Mouse (Mus musculus): ENCODE results near the gene Fam107a. TPM values are rescaled to one million over a fixed set of nuclear protein-coding genes. Genes with fewer than 3 reads are reported as not detected.

Gene Fam107a
- polyA plus RNA-seq, 1 experiment: 2.1 TPM

GRCm38 (mm10) chr14:8260214-8260613 lies 57.6 kb downstream of the Fam107a start:
- no peak overlapping the region for H3K4me3 ChIP-seq (ENCODE audit: control insufficient read depth, insufficient read depth, low read length)
- no peak for DNase-seq
- H3K4me1 ChIP-seq (replicated peaks; ENCODE audit: control insufficient read depth, insufficient read depth, low read length): peaks cover under 1% of the 10 kb centered on the region
- WGBS: 90% methylated on average over 5 of the region's 5 CpGs
- H3K27ac ChIP-seq (ENCODE audit: control insufficient read depth, insufficient read depth, low read length): no peak overlapping the region
- H3K27me3 ChIP-seq (ENCODE audit: control insufficient read depth, insufficient read depth, low read length): no peaks in the 10 kb centered on the region
- no peaks in the 10 kb centered on the region for H3K36me3 ChIP-seq (ENCODE audit: control insufficient read depth, insufficient read depth, low read length)
- TF ChIP-seq POLR2A (IDR thresholded peaks at IDR 0.05; ENCODE audit: control insufficient read depth, extremely low read depth, insufficient read depth, low read length, poor library complexity) (no peak), CTCF (IDR thresholded peaks at IDR 0.05; ENCODE audit: borderline replicate concordance, control insufficient read depth, extremely low read depth, insufficient read depth, low read length, poor library complexity) (no peak)

GRCm38 (mm10) chr14:8259166-8259565 lies 58.7 kb downstream of the Fam107a start, which contains the start of gene Acox2:
Acox2 (minus strand) TSS chr14:8259353.
- Histone ChIP-seq H3K4me1 (replicated peaks; ENCODE audit: control insufficient read depth, insufficient read depth, low read length) (peaks cover 3% of the 10 kb centered on the region), H3K27ac (ENCODE audit: control insufficient read depth, insufficient read depth, low read length) (no peak within 1 kb of the TSS), H3K36me3 (ENCODE audit: control insufficient read depth, insufficient read depth, low read length) (no peaks in the 10 kb centered on the region), H3K27me3 (ENCODE audit: control insufficient read depth, insufficient read depth, low read length) (no peaks in the 10 kb centered on the region), H3K4me3 (ENCODE audit: control insufficient read depth, insufficient read depth, low read length) (no peak within 1 kb of the TSS)
- TF ChIP-seq POLR2A (IDR thresholded peaks at IDR 0.05; ENCODE audit: control insufficient read depth, extremely low read depth, insufficient read depth, low read length, poor library complexity) (no peak), CTCF (IDR thresholded peaks at IDR 0.05; ENCODE audit: borderline replicate concordance, control insufficient read depth, extremely low read depth, insufficient read depth, low read length, poor library complexity) (no peak)
- DNase-seq: no peak
- WGBS: 90% methylated on average over 3 of the region's 3 CpGs

DNA sequence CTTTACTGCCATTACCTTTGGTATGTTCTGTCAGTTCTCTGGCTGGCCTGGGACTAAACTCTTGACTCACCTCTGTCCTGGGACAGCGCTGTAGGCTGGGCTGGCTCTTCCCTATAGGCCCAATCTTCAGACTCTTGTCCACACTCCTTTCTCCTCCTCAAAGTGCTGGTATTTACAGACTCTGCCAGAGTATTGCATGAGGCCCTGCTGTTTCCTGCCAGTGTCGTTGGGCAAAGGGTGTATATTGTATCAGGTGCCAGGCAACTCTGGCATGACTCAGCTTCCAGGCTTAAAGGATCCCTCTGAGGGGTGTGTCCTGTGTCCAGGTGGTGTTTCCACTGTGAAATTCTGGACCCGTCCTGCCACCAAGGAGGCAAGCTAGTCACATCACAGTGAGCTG lies 59.1 kb downstream of the Fam107a start:
- Histone ChIP-seq H3K27ac (ENCODE audit: control insufficient read depth, insufficient read depth, low read length) (no peak overlapping the region), H3K36me3 (ENCODE audit: control insufficient read depth, insufficient read depth, low read length) (no peaks in the 10 kb centered on the region), H3K27me3 (ENCODE audit: control insufficient read depth, insufficient read depth, low read length) (no peaks in the 10 kb centered on the region), H3K4me1 (replicated peaks; ENCODE audit: control insufficient read depth, insufficient read depth, low read length) (peaks cover 3% of the 10 kb centered on the region), H3K4me3 (ENCODE audit: control insufficient read depth, insufficient read depth, low read length) (no peak overlapping the region)
- no peak for DNase-seq
- 48% methylated on average over 3 of the region's 3 CpGs for WGBS
- TF ChIP-seq POLR2A (IDR thresholded peaks at IDR 0.05; ENCODE audit: control insufficient read depth, extremely low read depth, insufficient read depth, low read length, poor library complexity) (no peak), CTCF (IDR thresholded peaks at IDR 0.05; ENCODE audit: borderline replicate concordance, control insufficient read depth, extremely low read depth, insufficient read depth, low read length, poor library complexity) (no peak)

DNA sequence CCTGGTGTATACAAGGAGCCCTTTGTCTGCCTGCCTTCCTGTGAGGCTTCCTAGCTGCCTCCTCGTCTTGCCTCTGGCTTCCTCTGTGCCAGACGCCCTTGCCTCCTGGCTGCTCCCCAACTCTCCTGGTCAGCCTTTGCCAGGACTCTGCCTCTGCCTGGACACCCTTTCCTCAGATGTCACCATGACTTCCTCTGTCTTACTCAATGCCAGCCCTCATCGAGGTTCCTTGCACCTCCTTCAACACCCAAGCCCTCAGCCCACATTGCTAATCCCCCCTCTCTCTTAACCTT lies 59.5 kb downstream of the Fam107a start:
- H3K4me3 ChIP-seq (ENCODE audit: control insufficient read depth, insufficient read depth, low read length): no peak overlapping the region
- no peak for DNase-seq
- no peaks in the 10 kb centered on the region for H3K36me3 ChIP-seq (ENCODE audit: control insufficient read depth, insufficient read depth, low read length)

GRCm38 (mm10) chr14:8257521-8258334 lies 60.1 kb downstream of the Fam107a start:
- no peak overlapping the region for H3K4me3 ChIP-seq (ENCODE audit: control insufficient read depth, insufficient read depth, low read length)
- WGBS: 87% methylated on average over 7 of the region's 7 CpGs
- no peak for TF ChIP-seq POLR2A (IDR thresholded peaks at IDR 0.05; ENCODE audit: control insufficient read depth, extremely low read depth, insufficient read depth, low read length, poor library complexity)
- no peak for TF ChIP-seq CTCF (IDR thresholded peaks at IDR 0.05; ENCODE audit: borderline replicate concordance, control insufficient read depth, extremely low read depth, insufficient read depth, low read length, poor library complexity)
- no peaks in the 10 kb centered on the region for H3K27me3 ChIP-seq (ENCODE audit: control insufficient read depth, insufficient read depth, low read length)
- H3K36me3 ChIP-seq (ENCODE audit: control insufficient read depth, insufficient read depth, low read length): no peaks in the 10 kb centered on the region
- no peak for DNase-seq
- H3K4me1 ChIP-seq (replicated peaks; ENCODE audit: control insufficient read depth, insufficient read depth, low read length): peaks cover 3% of the 10 kb centered on the region
- no peak overlapping the region for H3K27ac ChIP-seq (ENCODE audit: control insufficient read depth, insufficient read depth, low read length)

More for the DNA sequence above, 59.5 kb downstream of the Fam107a start:
- TF ChIP-seq CTCF (IDR thresholded peaks at IDR 0.05; ENCODE audit: borderline replicate concordance, control insufficient read depth, extremely low read depth, insufficient read depth, low read length, poor library complexity): no peak
- TF ChIP-seq POLR2A (IDR thresholded peaks at IDR 0.05; ENCODE audit: control insufficient read depth, extremely low read depth, insufficient read depth, low read length, poor library complexity): no peak
- Histone ChIP-seq H3K27ac (ENCODE audit: control insufficient read depth, insufficient read depth, low read length) (no peak overlapping the region), H3K4me1 (replicated peaks; ENCODE audit: control insufficient read depth, insufficient read depth, low read length) (peaks cover 3% of the 10 kb centered on the region), H3K27me3 (ENCODE audit: control insufficient read depth, insufficient read depth, low read length) (no peaks in the 10 kb centered on the region)
- WGBS: 72% methylated on average over 3 of the region's 3 CpGs

DNA sequence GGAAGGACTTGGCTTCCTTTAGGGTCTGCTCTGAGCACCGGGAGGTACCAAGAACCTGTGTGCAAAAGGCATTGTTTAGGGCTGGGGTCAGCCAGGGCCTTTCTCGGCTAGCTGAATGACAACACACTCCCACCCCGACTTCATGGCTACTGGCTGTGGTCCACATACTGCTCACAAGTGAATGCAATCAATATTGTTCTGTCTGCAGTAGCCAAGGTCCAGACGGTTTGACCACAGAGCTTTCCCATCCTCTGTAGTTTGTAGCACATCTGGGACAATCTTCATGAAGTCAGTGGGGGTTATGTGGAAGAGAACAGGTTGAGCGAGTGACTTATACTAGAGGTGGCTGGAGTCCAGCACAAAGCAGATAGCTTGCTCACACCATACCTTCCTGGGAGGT lies 60.9 kb downstream of the Fam107a start:
- H3K27ac ChIP-seq (ENCODE audit: control insufficient read depth, insufficient read depth, low read length): no peak overlapping the region
- WGBS: 88% methylated on average over 5 of the region's 5 CpGs
- TF ChIP-seq CTCF (IDR thresholded peaks at IDR 0.05; ENCODE audit: borderline replicate concordance, control insufficient read depth, extremely low read depth, insufficient read depth, low read length, poor library complexity): no peak
- no peak for TF ChIP-seq POLR2A (IDR thresholded peaks at IDR 0.05; ENCODE audit: control insufficient read depth, extremely low read depth, insufficient read depth, low read length, poor library complexity)
- peaks cover 3% of the 10 kb centered on the region for H3K4me1 ChIP-seq (replicated peaks; ENCODE audit: control insufficient read depth, insufficient read depth, low read length)
- no peak for DNase-seq
- H3K4me3 ChIP-seq (ENCODE audit: control insufficient read depth, insufficient read depth, low read length): no peak overlapping the region
- H3K27me3 ChIP-seq (ENCODE audit: control insufficient read depth, insufficient read depth, low read length): no peaks in the 10 kb centered on the region
- H3K36me3 ChIP-seq (ENCODE audit: control insufficient read depth, insufficient read depth, low read length): no peaks in the 10 kb centered on the region
